Mouse (Mus musculus) ES-CJ7 (cell line): ENCODE results near the gene Gns.

Source experiments
- DNase-seq: peaks from one replicate; pipeline ENCODE4 v3.0.0; 2011; ENCODE audit warnings: low read depth, low spot score

Gns gene

DNA sequence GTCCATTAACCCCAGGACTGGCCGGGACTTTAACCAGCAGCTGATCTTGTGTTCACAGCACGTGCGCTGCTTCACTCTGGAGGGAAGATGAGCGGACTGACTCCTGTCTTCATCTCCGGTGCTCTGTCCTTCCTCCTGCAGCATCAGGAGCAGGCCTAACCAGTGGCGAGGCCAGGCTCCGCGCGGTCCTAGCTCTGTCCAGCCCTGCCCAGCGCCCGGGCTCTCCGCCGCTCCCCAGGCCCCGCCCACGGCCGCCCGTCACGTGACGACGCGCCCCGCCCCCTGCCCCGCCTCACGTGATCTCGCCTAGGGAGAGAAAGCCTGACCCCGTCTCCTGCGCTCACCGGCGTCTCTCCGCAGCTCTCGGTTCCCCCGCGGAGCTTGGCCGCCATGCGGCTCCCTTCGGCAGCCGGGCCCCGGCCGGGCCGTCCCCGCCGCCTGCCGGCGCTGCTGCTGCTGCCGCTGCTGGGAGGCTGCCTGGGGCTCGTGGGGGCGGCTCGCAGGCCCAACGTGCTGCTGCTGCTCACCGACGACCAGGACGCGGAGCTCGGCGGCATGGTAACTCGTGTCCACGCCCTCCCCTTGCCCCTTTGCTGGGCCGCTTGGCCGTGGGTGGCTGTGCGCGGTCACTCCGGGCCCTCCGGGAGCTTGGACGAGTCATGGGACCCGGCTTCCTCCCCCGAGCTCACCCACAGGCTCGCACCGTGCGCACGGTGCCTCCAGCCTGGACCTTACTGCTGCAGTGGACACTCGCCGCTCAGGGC, at the start of gene Gns:
Gene Gns (plus strand): TSS at position 290 of the 764 bp plus-strand sequence.
- DNase-seq = peak; percentile 65

DNA sequence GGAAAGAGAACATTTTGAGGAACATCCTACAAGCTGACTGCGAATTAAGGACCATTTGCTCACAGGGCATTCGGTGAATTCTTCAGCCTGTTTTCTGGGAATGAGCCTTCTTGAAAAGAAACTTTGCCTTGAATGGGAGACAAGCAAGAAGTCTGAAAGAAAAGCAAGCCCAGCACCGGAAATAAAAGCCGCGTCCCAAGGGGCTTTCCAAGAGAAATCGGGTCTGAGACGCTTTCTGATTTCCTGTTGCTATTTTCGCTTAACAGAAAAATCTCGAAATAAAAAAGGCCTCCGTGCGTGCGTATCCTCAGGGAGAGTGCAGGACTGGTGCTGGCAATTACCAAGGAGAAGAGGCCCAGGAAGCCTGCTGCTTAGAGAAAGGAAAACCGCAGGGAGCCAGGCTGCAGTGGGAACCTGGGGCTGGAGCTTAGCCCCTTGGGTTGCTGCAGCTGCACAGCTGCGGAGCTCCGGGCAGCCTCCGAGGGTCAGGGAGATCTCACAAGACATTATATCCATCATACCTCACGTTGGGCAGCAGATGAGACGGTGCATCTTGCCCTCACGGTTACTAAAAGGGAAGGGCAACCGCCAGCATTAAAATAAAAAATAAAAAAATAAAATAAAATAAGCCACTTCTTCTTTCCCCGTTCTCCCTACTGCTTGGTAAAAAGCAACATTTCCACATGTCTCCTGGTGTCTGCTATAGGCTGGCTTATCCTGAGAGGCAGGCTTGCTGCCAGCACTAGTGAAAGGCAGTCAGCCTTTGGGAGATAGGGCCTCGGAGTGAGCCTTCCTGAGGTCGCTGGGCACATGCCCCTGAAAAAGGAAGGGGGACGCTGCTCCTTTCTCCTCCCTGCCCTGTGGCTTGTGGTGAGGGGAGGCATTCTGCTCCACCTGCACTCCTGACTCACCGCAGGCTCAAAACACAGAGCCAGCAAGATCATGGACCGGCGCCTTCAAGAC, 49.3 kb upstream of the Gns start:
- no peak for DNase-seq

GRCm38 (mm10) chr10:121316361-121316760, 48.5 kb upstream of the Gns start:
- no peak for DNase-seq

DNA sequence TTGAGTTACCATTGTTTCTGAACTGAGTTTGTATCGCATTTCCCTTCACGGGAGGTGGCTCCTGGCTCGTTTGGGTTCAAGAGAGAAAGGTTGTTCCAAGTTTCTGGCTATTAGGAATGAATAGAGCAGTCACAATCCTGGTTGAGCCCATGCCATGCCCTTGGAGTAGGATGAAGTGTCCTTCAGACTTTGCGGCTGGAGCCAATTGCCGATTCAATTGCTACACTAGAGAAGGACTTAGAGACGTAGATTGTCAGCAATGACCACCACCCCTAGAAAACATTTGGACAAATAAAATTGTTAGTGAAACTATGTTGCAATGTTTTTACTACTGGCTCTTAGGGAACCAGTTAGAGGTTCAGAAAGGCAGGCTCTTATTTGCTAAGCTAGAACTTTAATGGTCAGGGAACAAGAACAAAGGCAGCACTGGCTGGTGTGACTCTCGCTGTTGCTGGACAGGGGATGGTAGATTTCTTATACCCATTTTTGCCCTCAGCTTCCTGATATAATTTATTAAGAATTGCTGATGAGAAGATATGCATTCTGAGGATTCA, 46.4 kb upstream of the Gns start:
- DNase-seq = no peak

DNA sequence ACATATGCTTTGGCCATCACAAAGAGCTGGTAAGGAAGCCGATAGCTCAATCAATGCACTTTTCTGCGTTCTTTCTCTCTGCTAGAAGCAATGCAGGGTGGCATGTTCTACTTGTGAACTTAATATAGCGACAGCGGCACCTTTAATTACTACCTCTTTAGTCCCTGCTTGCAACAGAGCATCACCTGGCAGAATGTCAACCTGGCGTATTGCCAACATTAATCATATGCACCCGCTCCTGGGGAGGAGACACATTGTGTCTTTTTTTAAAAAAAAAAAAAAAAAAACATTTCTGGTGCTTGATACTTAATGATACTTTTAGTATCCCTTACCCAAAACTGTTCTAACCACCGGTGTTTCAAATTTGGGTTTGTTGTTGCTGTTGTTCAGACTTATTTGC, 41.4 kb upstream of the Gns start:
- DNase-seq = no peak

DNA sequence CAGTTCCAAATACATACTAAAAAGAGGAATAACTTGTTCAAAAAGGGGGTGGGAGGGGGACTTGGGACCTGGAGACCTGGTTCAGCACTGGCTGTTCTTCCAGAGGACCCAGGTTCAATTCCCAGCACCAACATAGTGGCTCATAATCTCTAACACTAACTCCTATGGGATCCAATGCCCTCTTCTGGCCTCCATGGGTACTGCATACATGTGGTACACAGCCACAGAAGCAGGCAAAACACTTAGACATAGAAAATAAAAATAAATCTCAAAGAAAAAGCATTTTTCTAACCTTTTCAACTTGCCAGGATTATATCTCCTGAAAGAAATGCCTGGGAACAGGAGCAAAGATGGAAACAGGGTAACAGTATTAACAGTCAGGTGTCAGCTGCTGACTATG, 38.7 kb upstream of the Gns start:
- peak; percentile 31 for DNase-seq

DNA sequence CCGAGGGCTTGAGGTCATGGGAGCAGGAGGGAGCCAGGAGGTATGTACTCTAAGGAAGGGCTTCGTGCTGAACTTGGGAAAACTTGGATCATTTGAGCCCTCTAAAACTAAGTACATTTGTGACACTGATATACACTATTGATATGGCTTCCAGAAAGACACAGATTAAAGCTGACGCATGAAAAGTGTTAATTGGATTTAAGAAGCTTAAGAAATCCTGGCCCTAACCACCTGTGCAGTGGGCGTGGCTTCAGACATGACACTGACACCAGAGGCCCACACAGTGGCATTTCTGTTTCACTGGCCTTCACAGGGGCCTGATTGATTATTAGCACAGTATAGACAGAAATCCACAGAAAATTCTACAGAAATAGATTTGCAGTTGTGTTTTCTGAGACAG, 35.3 kb upstream of the Gns start:
- no peak for DNase-seq

DNA sequence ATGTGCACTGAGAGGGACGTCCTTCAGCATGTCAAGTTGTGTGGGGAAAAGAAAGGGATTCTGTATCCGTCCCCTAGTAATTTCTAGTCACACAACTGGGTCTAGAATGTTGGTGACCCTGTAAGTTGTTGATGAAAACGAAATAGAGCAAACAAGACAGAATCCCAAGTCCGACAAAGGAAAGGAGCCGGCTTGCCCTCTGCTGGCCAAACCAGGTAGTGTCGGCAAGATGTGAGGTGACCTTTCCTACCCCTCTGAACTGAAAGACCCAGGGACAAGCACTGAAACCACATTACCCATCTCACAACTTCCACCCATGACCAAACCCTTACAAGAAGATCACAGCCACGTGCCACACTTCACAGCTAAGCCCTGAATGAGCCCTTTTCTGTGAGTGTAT, 34.0 kb upstream of the Gns start:
- DNase-seq = peak; percentile 54

DNA sequence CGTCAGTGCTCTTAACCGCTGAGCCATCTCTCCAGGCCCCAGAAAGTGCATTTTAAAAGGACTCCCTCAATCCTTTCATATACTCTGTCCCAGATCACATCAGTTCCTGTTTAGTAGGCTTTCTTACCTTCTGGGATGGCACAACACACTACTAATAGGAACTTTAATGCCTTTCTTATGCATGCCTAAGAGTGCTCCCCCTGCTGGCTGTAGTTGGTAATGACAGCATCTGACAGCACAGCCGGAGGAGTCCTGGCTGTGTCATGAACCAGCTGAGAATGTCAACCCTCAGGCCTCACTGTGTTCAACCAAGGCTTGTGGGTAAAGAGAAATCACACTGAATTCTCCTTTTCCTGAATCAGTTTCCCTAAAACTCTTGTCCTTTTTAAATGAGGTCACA, 30.3 kb upstream of the Gns start:
- peak; percentile 85 for DNase-seq

- peak; percentile 60 for DNase-seq
These were observed 28.4 kb upstream of the Gns start for GRCm38 (mm10) chr10:121336536-121336935.

- no peak for DNase-seq
These were observed 23.9 kb upstream of the Gns start for GRCm38 (mm10) chr10:121340754-121341593.

DNA sequence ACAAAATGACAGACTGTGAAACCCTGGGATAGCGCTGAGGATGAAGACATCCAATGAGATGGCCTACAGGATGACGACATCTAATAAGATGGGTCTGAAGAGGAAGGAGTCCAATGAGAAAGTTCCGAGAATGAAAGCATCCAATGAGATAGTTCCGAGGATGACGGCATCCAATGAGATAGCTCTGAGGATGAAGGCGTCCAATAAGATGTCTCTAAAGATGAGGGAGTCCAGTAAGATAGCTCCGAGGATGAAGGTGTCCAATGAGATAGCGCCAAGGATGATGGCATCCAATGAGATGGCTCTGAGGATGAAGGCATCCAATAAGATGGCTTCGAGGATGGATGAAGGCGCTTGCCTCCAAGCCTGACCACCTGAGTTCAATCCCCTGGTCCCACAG, 22.6 kb upstream of the Gns start:
- DNase-seq = peak; percentile 14

GRCm38 (mm10) chr10:121343867-121344266, 21.0 kb upstream of the Gns start:
- no peak for DNase-seq

GRCm38 (mm10) chr10:121349244-121349643, 15.6 kb upstream of the Gns start:
- DNase-seq = no peak

GRCm38 (mm10) chr10:121350357-121351065, 14.4 kb upstream of the Gns start:
- DNase-seq = peak; percentile 56

DNA sequence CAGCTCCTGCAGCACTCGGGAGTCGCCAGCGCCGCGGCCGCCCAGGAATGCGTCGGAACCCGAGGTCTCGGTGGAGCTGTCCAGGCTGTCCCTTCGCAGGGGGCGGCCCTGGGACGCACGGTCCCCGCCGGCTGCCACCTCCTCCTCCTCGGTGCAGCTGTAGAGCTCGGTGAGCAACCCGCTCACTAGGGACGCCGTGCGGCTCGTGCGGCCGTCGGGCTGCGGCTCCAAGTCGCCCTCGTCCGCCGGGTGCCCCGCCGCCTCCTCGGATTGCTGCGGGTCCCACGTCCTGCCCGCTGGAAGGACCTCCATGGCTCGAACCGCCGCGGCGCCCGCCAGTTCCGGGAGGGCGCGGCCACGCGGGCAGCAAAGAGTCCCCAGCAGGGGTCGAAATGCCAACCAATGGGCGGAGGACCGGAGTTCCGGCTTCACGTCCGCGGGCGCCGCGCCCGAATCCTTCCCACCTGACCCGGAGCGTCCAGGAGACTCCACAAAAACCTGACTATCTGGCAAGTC, 13.8 kb upstream of the Gns start, which contains the start of gene Tbc1d30:
Gene Tbc1d30 (minus strand): TSS at position 213 of the 516 bp plus-strand sequence.
- DNase-seq = peak; percentile 50

DNA sequence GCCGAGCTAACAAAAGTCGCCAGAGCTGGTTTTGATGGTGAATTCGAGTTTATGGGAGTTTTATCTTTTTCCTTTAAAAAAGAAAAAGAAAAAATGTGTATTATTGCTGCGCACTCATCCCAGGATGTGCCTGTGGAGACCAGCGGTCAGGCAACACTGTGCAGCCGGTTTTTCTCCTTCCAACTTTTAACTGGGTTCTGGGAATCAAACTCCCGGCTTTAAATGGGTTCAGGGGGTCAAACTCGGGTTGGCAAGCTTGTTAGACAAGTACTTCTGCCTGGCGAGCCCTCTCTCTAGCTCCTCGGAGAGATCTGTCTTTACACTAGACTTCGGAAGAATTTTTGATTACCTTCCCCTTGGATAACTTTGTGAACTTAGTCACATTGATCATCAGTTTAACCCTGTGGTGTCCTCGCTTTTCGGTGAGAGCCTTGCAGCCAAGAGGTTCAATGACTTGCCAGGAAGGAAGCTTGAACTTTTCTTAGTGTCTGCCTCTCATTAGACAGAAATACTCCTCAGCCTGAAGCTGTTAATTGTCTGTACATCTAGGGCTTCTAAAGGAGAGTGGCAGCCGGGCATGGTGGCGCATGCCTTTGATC, 13.1 kb upstream of the Gns start:
- no peak for DNase-seq

- DNase-seq = no peak
These were observed 4.5 kb upstream of the Gns start for GRCm38 (mm10) chr10:121360358-121360757.

DNA sequence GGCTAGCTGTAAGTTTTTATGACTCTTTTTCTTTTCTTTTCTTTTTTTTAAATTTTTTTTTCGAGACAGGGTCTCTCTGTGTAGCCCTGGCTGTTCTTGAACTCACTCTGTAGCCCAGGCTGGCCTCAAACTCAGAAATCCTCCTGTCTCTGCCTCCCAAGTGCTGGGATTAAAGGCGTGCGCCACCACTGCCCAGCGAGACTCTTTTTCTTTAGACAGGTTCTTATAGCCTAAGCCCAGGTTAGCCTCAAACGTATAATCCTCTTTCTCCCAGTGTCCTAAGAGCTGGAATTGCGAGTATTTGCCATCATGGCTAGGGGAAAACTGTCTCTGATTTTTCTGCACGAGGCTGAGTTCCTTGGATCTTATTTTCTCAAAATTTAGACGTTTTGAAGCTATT, 1.7 kb upstream of the Gns start:
- no peak for DNase-seq

GRCm38 (mm10) chr10:121364306-121364705, 584 bp upstream of the Gns start:
- DNase-seq = no peak
